Mouse (Mus musculus) hindbrain, embryonic 12.5 days (tissue): ENCODE measurements around the gene Bst1. TPM values are rescaled to one million over a fixed set of nuclear protein-coding genes. Genes with fewer than 3 reads are reported as not detected.

ENCODE experiments used
- ATAC-seq: fragments of 200-750 bp; cut with Nextera tagmentation; 2 replicates; pipeline ENCODE4 v1.8.0; 2017; ENCODE audit warnings: moderate TSS enrichment; ENCODE audit not compliant: low FRiP score
- H3K27ac ChIP-seq: fragments of 300-500 bp; sonication (generic); 2 replicates; pipeline ENCODE4 v1.5.1; 2016; ENCODE audit warnings: mild to moderate bottlenecking
- H3K27me3 ChIP-seq: fragments of 300-500 bp; sonication (generic); 2 replicates; pipeline ENCODE4 v1.6.1; 2016; ENCODE audit warnings: mild to moderate bottlenecking
- H3K36me3 ChIP-seq: fragments of 300-500 bp; sonication (generic); 2 replicates; pipeline ENCODE4 v1.6.1; 2016; ENCODE audit warnings: mild to moderate bottlenecking
- H3K4me1 ChIP-seq: fragments of 300-500 bp; sonication (generic); 2 replicates; pipeline ENCODE4 v1.6.1; 2016
- H3K4me2 ChIP-seq: fragments of 300-500 bp; sonication (generic); replicated peaks from 2 replicates; pipeline ENCODE4 v1.6.1; 2016; ENCODE audit warnings: mild to moderate bottlenecking
- H3K4me3 ChIP-seq: fragments of 300-500 bp; sonication (generic); 2 replicates; pipeline ENCODE4 v1.5.1; 2016; ENCODE audit warnings: mild to moderate bottlenecking
- H3K9ac ChIP-seq: fragments of 300-500 bp; sonication (generic); 2 replicates; pipeline ENCODE4 v1.6.1; 2016; ENCODE audit warnings: mild to moderate bottlenecking, moderate library complexity
- H3K9me3 ChIP-seq: fragments of 300-500 bp; sonication (generic); replicated peaks from 2 replicates; pipeline ENCODE4 v1.6.1; 2016; ENCODE audit warnings: mild to moderate bottlenecking
- WGBS: fragments of 180-500 bp; shearing (Covaris S2); methylation state at CpG from one replicate; pipeline ENCODE4 v1.1.7; 2016; 5-methylcytosine and 5-hydroxymethylcytosine counted together
- polyA plus RNA-seq: library from polyadenylated mRNA; unstranded; fragments of >200 nt; fragmentation: Nextera tagmentation; extraction: Ambion mirVana; gene quantifications from 2 replicates; pipeline ENCODE4 v1.2.1, GENCODE M21; 2016

The Bst1 gene
- polyA plus RNA-seq, 1 experiment from 2014 or later = 0.14 TPM

DNA sequence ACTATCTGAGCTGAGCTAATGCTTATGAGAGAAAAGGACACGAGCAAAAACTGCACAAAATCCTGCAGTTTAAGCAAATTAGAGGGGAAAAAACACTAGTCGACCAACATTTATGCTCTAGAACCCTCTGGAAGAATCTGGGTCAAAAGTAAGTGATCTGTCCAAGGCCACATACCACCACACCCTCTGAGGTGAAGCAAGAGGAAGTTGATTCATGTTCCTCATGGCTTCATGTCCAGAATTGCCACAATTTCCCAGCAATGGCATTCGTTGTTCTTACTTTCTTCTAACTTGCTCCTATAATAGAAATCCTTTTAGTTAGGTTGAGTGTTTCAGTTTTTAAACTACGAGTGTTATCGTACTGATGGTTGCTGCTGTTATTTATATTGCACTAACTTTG is 19.2 kb upstream of the Bst1 start:
- no peaks in the 10 kb centered on the region for H3K36me3 ChIP-seq
- ATAC-seq = no peak
- H3K27ac ChIP-seq = no peak overlapping the region

DNA sequence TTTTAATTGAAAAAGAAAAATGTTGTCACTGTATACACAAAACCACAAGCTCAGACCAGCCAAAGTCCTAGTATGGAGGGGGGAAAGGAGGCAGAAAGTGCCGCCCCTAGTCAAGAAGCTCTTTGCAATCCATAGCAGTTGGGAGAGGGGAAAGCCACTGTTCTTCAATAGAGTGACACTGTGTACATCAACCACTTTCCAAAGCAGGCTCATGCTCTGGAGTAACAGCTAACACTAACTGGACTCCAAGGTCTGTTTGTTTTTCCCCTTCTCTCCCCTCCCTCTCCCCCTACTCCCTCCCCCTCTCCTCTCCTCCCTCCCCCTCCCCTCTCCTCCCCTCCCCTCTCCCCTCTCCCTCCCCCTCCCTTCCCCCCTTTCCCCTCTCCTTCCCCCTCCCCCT is 18.0 kb upstream of the Bst1 start:
- ATAC-seq = no peak
- Histone ChIP-seq H3K9me3 (no peaks in the 10 kb centered on the region), H3K4me2 (no peak overlapping the region), H3K9ac (no peak overlapping the region), H3K4me3 (no peak overlapping the region), H3K4me1 (no peaks in the 10 kb centered on the region), H3K27me3 (no peaks in the 10 kb centered on the region), H3K27ac (no peak overlapping the region), H3K36me3 (no peaks in the 10 kb centered on the region)
- 61% methylated on average over 1 of the region's 1 CpGs for WGBS

More for the DNA sequence above, 19.2 kb upstream of the Bst1 start:
- Histone ChIP-seq H3K27me3 (no peaks in the 10 kb centered on the region), H3K4me3 (no peak overlapping the region), H3K9me3 (no peaks in the 10 kb centered on the region), H3K4me1 (no peaks in the 10 kb centered on the region), H3K9ac (no peak overlapping the region), H3K4me2 (no peak overlapping the region)
- 84% methylated on average over 5 of the region's 5 CpGs for WGBS

DNA sequence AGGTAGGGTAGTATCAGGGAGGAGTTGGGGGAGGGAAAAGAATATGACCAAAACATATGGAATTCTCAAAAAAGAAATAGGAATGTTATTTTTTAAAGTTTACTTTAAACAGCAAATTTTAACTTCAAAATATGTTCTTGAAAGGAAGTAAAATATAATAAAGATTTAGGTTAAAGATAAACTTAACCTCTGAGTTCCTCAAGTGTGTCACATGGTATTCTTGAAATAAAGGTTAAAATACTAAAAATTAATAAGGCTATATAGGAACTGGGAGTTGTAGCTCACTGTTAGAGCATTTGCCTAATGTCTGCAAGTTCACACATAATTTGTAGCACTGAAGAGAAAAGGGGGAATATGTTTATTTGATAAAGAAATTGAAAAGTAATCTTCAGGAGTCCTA is 17.4 kb upstream of the Bst1 start:
- Histone ChIP-seq H3K4me1 (no peaks in the 10 kb centered on the region), H3K4me2 (no peak overlapping the region), H3K4me3 (no peak overlapping the region), H3K9ac (no peak overlapping the region), H3K36me3 (no peaks in the 10 kb centered on the region), H3K27me3 (no peaks in the 10 kb centered on the region), H3K27ac (no peak overlapping the region), H3K9me3 (no peaks in the 10 kb centered on the region)
- no peak for ATAC-seq

DNA sequence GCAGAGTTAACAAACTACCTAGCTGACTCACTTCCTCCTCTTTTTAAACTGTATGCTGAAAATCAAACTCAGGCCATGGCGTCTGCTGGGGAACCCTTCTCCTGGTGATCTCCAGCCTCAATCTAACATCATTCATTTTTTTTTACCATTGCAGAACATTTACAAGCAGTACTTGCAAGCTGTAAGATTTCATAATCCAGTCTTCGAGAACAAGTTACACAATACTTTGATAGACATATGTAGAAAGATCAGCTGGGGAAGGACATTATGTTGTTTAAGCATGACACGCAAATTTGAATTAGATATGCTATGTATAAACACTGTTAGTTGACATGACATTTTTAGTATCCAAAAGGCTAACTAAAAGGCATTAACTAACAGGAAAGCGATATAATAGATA is 16.9 kb upstream of the Bst1 start:
- no peak overlapping the region for H3K4me2 ChIP-seq
- no peaks in the 10 kb centered on the region; the same call in 1 of the 2 replicates for H3K27me3 ChIP-seq
- WGBS = 94% methylated on average over 4 of the region's 4 CpGs
- no peak overlapping the region for H3K9ac ChIP-seq
- H3K4me1 ChIP-seq = no peaks in the 10 kb centered on the region
- no peaks in the 10 kb centered on the region for H3K9me3 ChIP-seq
- no peak overlapping the region for H3K4me3 ChIP-seq
- H3K27ac ChIP-seq = no peak overlapping the region
- ATAC-seq = no peak
- H3K36me3 ChIP-seq = no peaks in the 10 kb centered on the region

DNA sequence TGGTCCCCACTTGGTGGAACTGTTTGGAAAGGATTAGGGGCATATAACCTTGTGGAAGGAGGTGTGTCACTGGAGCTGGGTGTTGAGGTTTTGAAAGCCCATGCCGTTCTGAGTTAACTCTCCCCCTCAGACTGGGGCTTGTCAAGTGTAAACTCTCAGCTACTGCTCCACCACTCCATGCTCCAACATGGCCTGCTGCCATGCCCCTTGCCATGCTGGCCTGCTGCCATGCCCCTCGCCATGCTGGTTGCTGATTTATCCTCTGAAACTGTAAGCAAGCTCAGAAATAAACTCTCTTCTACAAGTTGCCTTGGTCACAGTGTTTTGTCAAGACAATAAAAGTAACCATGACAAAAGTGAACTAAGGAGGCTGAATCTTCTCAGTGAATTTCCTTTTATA is 13.3 kb upstream of the Bst1 start:
- H3K9me3 ChIP-seq = no peaks in the 10 kb centered on the region
- 91% methylated on average over 2 of the region's 2 CpGs for WGBS

GRCm38 (mm10) chr5:43806340-43806739 is 12.3 kb upstream of the Bst1 start:
- Histone ChIP-seq H3K36me3 (no peaks in the 10 kb centered on the region), H3K4me1 (peaks cover 2% of the 10 kb centered on the region; the same call in 1 of the 2 replicates), H3K9me3 (no peaks in the 10 kb centered on the region), H3K9ac (no peak overlapping the region), H3K27me3 (no peaks in the 10 kb centered on the region; the same call in 1 of the 2 replicates), H3K4me3 (no peak overlapping the region), H3K4me2 (no peak overlapping the region), H3K27ac (no peak overlapping the region)
- 94% methylated on average over 7 of the region's 7 CpGs for WGBS
- ATAC-seq = no peak

More for the DNA sequence above, 13.3 kb upstream of the Bst1 start:
- ATAC-seq = no peak
- no peak overlapping the region for H3K4me3 ChIP-seq
- peaks cover 2% of the 10 kb centered on the region; the same call in 1 of the 2 replicates for H3K4me1 ChIP-seq
- H3K27me3 ChIP-seq = no peaks in the 10 kb centered on the region; the same call in 1 of the 2 replicates
- no peak overlapping the region for H3K9ac ChIP-seq
- H3K4me2 ChIP-seq = no peak overlapping the region
- no peak overlapping the region for H3K27ac ChIP-seq
- H3K36me3 ChIP-seq = no peaks in the 10 kb centered on the region

DNA sequence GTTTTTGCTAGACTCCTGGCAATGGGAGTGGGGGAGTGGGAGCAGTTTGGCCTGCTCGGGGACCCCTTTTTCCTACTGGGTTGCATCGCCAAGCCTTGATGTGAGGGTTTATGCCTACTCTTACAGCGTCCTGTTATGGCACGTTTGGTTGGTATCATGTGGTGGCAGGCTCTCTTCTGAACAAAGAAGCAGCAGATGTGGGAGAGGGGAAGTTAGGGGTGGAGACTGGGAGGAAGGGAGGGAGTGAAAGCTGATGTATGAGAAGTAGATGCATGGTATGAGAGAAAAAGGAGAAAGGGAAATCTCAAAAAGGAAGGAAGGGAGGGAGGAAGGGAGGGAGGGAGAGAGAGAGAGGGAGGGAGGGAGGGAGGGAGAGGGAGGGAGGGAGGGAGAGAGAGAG is 11.8 kb upstream of the Bst1 start:
- no peak overlapping the region for H3K4me2 ChIP-seq
- ATAC-seq = no peak
- no peak overlapping the region for H3K27ac ChIP-seq
- H3K9ac ChIP-seq = no peak overlapping the region
- no peaks in the 10 kb centered on the region; the same call in 1 of the 2 replicates for H3K27me3 ChIP-seq
- no peak overlapping the region for H3K4me3 ChIP-seq
- H3K36me3 ChIP-seq = no peaks in the 10 kb centered on the region
- no peaks in the 10 kb centered on the region for H3K9me3 ChIP-seq
- 81% methylated on average over 4 of the region's 4 CpGs for WGBS
- H3K4me1 ChIP-seq = peaks cover 2% of the 10 kb centered on the region; the same call in 1 of the 2 replicates

DNA sequence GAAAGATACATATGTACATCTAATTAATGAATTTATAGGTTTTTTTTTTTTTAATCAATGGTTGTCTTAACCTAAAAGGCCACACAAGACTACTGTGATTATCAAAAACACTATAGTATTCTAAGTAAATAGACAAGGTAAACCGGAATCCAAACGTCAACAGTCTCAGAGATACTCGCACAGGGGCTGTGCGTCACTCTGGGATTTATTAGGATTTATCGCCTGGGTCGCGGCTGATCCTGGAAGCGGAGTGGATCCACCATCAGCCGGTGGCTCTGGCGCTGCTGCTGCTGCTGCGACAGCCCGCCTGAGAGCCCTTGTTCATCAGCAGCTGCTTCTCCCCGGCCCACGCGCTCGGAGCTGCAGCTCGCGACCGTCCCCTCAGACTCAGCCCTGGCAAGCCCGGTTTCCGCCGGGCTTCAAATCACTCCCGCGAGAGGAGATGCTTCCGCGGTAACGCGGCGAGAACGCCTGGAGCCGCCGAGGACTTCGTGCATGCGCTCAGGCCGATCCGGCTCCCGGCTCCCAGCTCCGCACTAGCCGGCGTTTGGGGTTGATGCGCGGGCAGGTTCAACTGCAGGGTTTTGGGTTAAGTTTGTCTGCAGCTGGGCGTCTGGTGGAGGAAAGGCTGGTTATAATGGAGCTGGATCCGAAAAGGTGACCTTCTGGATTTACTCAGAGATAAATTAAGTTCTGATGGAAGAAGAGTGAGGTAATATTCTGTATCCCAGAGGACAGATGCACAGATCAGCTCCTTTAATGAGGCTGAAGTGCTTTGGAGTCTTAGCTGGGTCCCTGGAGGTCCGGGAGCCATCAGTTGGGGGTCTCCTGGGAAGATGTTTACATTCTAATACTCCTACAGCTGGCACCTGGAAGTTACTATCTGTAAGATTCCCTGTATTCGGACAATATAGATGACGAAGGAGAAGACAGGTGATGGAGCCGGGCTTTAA is 10.7 kb upstream of the Bst1 start:
- Histone ChIP-seq H3K4me3 (peak overlapping the region; percentile 48), H3K27me3 (no peaks in the 10 kb centered on the region; the same call in 1 of the 2 replicates), H3K27ac (peak overlapping the region; percentile 84), H3K9me3 (no peaks in the 10 kb centered on the region), H3K4me2 (peak overlapping the region; percentile 69), H3K36me3 (no peaks in the 10 kb centered on the region), H3K4me1 (peaks cover 2% of the 10 kb centered on the region; the same call in 1 of the 2 replicates), H3K9ac (peak overlapping the region; percentile 71)
- 4% methylated on average over 48 of the region's 48 CpGs for WGBS
- peak; percentile 98 for ATAC-seq

DNA sequence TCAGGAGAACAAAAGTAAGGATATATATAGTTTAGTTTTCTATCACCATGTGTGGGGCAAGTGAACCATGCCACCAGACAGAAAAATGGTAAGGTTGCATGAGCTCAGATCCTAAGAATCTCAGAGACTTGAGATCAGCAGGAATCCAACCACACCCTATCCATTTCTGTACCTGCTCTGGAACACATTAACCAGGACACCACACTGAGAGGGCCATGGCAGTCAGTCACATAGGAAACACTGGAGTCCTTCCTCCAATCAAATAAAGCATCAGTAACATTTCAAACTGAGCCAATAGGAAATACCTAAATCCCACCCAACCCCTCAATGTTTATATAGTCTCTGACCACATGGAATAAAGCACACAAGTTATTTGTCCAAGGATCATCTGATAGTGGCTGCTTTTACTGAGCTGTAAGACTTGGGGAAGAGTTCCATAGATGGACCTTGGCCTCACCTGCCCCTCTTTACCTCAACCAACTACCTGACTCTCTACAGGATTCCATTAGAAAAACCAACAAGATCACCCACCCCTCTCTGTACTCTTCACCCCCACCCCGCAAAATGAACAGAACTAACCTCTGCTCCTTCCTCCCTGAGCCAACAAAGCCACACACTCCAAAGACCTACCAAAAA is 8.1 kb upstream of the Bst1 start:
- Histone ChIP-seq H3K4me1 (peaks cover 2% of the 10 kb centered on the region; the same call in 1 of the 2 replicates), H3K9me3 (no peaks in the 10 kb centered on the region), H3K36me3 (no peaks in the 10 kb centered on the region), H3K9ac (no peak overlapping the region), H3K4me2 (no peak overlapping the region), H3K4me3 (no peak overlapping the region), H3K27ac (no peak overlapping the region), H3K27me3 (no peaks in the 10 kb centered on the region; the same call in 1 of the 2 replicates)
- 80% methylated on average over 1 of the region's 1 CpGs for WGBS
- no peak for ATAC-seq

DNA sequence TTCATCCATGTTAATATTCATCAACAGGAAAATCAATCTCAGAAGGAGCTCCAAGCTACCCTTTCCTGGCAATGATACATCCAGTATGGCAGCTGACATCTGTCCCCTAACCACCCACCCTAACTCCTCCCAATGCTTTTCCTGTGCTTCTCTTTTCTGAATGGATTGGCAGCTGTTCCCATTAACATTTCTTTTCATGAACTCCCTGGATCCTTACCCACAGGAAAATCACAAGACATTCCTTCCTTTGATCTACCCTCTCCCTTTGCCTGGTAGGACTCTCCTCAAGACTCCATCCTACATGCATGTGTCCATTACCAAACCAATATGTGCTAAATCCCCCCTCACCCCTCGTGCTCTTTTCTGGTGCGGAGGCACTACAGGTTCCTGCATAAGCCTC is 4.1 kb upstream of the Bst1 start:
- ATAC-seq = no peak
- 0 out of 2 replicates have a peak, but pooled peaks cover 3% of the 10 kb centered on the region for H3K4me1 ChIP-seq
- H3K27ac ChIP-seq = no peak overlapping the region
- H3K4me3 ChIP-seq = no peak overlapping the region
- H3K9me3 ChIP-seq = no peaks in the 10 kb centered on the region
- H3K36me3 ChIP-seq = no peaks in the 10 kb centered on the region
- no peak overlapping the region for H3K9ac ChIP-seq
- no peak overlapping the region for H3K4me2 ChIP-seq
- H3K27me3 ChIP-seq = no peaks in the 10 kb centered on the region
- WGBS = 84% methylated on average over 2 of the region's 2 CpGs

DNA sequence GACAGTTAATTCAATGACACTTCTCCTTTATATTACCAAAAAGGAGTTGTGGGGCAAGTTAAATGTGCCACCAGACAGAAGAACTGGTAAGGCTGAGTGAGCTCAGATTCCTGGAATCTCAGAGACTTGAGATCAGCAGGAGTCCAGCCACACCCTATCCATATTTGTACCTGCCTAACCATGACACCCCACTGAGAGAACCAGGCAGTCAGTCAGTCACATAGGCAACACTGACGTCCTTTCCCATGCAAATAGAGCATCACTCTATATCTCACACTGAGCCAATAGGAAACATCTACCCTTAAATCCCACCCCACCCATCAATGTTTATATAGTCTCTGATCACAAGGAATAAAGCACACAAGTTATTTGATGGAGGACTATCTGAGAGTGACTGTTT is 2.9 kb upstream of the Bst1 start:
- Histone ChIP-seq H3K4me1 (0 out of 2 replicates have a peak, but pooled peaks cover 3% of the 10 kb centered on the region), H3K27me3 (no peaks in the 10 kb centered on the region), H3K4me3 (no peak overlapping the region), H3K9me3 (no peaks in the 10 kb centered on the region), H3K36me3 (no peaks in the 10 kb centered on the region), H3K4me2 (no peak overlapping the region), H3K27ac (no peak overlapping the region), H3K9ac (no peak overlapping the region)
- ATAC-seq = no peak
- 48% methylated on average over 1 of the region's 1 CpGs for WGBS

DNA sequence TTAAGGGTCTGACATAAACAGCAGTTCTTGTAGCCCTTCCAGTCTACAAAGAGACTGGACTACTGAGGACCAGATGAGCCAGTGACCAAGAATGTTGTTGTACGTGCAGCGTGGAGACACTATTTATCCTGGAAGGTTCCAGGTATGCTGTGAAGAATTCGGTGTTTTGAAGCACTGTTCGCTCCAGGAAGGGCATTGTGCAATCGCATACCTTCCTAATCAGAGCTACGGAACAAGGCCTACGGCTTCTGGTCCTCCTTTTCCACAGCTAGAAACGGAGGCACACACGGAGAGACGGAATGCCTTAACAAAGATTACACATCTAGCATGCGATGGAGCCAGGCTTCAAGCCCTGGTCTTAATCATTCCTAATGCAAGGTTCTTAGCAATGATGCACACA is 2.1 kb downstream of the Bst1 start:
- Histone ChIP-seq H3K27ac (no peak overlapping the region), H3K4me2 (no peak overlapping the region), H3K4me1 (0 out of 2 replicates have a peak, but pooled peaks cover 3% of the 10 kb centered on the region), H3K9ac (no peak overlapping the region), H3K4me3 (no peak overlapping the region), H3K27me3 (no peaks in the 10 kb centered on the region), H3K9me3 (no peaks in the 10 kb centered on the region), H3K36me3 (no peaks in the 10 kb centered on the region)
- 92% methylated on average over 11 of the region's 11 CpGs for WGBS
- ATAC-seq = no peak
